ENCODE assay signal across 25 mouse cellular contexts in the genomic region with DNA sequence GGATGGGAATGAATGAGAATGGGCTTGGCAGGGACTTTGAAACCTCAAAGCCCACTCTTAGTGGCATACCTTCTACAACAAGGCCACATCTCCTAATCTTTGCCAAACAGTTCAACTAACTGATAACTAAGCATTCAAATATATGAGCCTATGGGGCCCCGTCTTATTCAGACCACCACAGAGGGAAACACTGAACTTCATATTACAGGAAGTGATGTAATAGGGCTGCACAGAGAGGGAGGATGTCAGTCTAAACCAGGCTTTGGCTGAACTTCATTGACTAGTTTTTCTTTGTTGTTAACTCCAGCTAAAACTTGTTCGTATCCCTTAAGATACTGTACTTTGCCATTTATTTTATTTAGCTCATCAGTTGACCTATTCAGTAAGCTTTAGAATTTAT. TPM values are rescaled to one million over a fixed set of nuclear protein-coding genes. Genes with fewer than 3 reads are reported as not detected.
"Had no signal": no experiment of that assay in that cellular context is flagged by ENCODE, and none has a peak within 500 bp of the region (broad histone marks: within the 10 kb centered on the region; RNA-seq: fewer than 3 reads in every experiment).

No protein-coding gene starts in this region.

- DNase-seq: gastrocnemius, postnatal 14 days; gastrocnemius, postnatal 36 days; heart, adult 18-20 months; heart, postnatal 10 days; heart, postnatal 4 days; kidney, adult 11 months; kidney, adult 2 months; kidney, adult 9 months; kidney, postnatal 10 days; kidney, postnatal 25 days; kidney, postnatal 4 days; liver; liver, embryonic 13.5 days had no signal

- ATAC-seq: hindbrain, postnatal 0 days; intestine, embryonic 16.5 days had no signal

RNA-seq across cellular contexts. Expression of gene Spa17, which starts 16.4 kb away (rescaled TPM):
- total RNA-seq: hindbrain, postnatal 0 days had no signal

RNA-seq across cellular contexts. Expression of gene Panx3, which starts 39.1 kb away (rescaled TPM):
- total RNA-seq: gastrocnemius, adult 18-20 months; gastrocnemius, adult 8-10 months; gastrocnemius, postnatal 14 days; gastrocnemius, postnatal 36 days; heart, adult 18-20 months; heart, adult 8-10 months; heart, postnatal 10 days; heart, postnatal 25 days; heart, postnatal 4 days; hindbrain, postnatal 0 days; layer of hippocampus, adult 2 months; layer of hippocampus, postnatal 10 days; layer of hippocampus, postnatal 25 days; left cerebral cortex, adult 2 months; left cerebral cortex, postnatal 14 days; left cerebral cortex, postnatal 36 days had no signal
